Mouse (Mus musculus) lung, adult 2 months (tissue): ENCODE measurements around the gene Prodh2.

Experiments
- CTCF ChIP-seq: fragments of 200-500 bp; IDR thresholded peaks from 2 replicates; pipeline ENCODE4 v1.5.1; 2011; ENCODE audit warnings: mild to moderate bottlenecking, low read length, control low read depth; ENCODE audit not compliant: insufficient read depth
- POLR2A ChIP-seq: fragments of 200-500 bp; IDR thresholded peaks from 2 replicates; pipeline ENCODE4 v1.6.1; 2011; ENCODE audit warnings: low read depth, mild to moderate bottlenecking, control low read depth, low read length, borderline replicate concordance; ENCODE audit errors: extremely low read depth

DNA sequence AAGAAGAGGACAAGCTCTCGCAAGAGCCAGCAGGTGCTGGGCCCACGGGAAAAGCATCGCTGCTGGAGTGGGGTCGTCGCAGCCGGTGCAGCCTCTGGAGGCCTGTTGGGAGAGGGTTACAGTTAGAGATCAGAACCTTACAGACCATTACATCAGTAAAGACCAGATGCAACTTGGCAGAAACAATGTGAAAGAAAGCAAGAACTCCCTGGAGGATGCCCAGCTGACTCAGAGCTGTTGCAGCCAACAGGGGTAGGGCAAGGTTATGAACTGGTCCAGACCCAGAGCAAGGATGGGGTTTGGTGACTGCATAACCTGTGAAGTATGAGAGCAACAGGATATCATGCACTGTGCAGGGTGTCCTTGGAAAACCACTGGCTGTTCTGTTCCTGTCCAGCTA, 31.1 kb downstream of the Prodh2 start:
- no peak for TF ChIP-seq CTCF
- TF ChIP-seq POLR2A, result no peak
